Mouse (Mus musculus) urinary bladder, postnatal 4 days (tissue): Measurements from ENCODE around the gene Ubr3.

ENCODE experiments used
- DNase-seq, 2 experiments: peaks; one replicate each; pipeline ENCODE4 v3.0.0; 2021 to 2022; ENCODE audit warnings: low spot score in 2 of 2

The Ubr3 gene

DNA sequence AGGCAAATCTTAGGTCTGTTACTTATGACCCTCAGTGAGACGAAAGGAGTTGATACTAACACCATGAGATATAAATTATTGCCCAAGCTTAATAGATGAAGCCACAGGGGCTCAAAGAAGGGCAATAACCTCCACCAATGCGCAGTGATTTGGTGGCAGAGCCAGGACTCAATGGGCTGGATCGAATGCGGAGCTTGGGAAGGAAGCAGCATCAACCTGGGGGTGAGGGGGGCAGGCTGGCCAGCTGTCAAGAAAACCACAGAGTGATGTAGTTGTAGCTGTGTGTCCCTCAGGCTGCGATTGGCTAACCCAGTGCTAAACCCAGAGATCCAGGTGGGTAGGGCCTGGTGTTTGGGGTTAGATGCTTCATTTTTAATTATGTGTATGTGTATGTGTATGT, 137.8 kb downstream of the Ubr3 start:
- DNase-seq = no peak

DNA sequence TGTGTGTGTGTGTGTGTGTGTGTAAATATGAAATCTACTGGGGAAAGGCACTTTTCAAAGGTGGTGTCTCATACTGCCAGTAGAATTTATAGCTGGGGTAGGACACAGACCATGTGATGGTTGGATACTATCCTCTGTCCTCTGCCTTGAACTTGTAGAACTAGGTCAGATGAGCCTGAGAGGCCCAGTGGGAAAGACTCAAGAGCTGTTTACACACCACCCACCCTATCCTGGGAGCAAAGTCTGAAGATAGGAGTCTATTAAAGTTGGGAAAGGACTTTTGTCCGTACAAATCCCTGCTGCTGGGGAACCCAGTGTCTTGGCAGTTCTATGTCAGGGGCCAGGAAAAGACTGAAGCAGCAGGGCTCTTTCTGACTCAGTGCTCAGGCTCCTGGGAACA, 138.3 kb downstream of the Ubr3 start:
- DNase-seq = peak in 1 of 2 experiments; percentile 19

DNA sequence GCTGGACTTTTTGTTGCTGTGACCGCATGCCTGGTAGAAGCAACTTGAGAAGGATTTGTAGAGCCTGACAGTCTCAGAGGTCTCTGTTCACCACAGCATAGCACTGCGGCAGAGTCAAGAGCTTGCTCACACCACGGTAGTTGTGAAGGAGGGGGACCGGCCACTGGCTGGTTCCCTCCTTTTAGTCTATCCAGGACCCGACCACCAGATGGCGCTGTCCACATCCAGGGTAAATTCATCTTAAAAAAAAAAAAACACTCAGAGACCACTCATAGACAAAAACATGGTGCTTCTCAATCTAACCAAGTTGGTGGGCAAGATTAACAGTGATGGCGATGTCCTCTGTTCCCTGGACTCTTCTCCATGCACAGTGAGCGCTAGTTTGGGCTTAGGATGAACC, 140.2 kb downstream of the Ubr3 start:
- DNase-seq = peak in 1 of 2 experiments; percentile 59

DNA sequence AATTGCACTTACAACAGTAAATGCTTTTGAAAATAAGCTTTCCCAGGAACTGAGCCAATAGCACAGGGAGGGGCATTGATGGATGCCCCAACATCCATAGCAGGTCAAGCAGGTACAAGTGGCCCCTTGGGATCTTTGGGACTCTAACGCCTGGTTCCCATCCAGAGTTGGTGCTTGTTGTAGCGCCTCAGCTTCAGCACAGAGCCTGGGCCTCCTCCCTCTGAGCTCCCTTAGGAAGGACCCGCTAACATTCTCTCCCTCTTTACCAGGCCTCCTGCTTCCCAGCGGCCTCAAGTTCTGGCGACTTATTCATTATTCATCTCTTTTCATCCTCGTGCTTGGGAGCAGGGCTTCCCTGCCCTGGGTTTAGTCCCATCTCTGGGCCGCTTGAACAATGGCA, 141.7 kb downstream of the Ubr3 start, which contains the start of gene Myo3b:
Gene Myo3b (plus strand): TSS at position 375 of the 400 bp plus-strand sequence.
- no peak for DNase-seq

DNA sequence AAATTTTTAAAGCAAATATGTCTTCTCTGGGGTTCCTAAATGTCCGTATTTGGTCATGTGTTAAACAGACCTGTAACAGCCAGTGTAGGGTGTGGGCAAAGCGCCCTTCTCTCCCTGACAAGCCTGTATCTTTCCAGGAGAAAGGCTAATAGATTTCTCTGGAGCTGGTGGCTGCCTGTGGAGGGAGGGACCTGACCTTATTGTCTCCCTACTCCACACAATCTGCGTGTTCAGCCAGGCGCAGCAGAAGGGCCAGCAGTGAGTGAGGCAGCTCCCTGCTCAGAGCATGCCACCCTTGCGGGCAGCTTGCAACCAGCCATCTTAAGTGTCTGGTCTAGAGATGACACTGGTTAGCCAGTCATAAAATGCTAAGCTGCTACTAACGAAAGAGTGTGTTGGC, 147.4 kb downstream of the Ubr3 start:
- DNase-seq = no peak

DNA sequence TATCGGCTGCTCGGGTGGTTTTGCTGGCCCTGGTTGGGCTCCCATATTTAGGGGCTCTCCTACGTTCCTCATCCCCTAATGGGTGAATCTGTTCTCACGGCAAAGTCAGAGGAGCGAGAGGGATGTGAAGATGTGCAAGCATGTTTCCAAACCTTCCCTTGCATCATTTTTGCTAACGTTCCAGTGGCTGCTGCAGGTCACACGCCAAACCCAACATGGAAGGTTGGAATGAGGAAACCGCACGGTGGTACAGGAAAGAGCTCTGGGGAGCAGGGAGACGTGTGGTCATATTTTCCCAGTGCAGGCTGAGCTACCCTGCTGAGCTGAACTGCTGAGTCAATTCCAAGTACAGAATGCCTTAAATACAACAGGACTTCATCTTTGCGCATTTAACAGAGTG, 150.8 kb downstream of the Ubr3 start:
- DNase-seq = peak in 1 of 2 experiments; percentile 48

DNA sequence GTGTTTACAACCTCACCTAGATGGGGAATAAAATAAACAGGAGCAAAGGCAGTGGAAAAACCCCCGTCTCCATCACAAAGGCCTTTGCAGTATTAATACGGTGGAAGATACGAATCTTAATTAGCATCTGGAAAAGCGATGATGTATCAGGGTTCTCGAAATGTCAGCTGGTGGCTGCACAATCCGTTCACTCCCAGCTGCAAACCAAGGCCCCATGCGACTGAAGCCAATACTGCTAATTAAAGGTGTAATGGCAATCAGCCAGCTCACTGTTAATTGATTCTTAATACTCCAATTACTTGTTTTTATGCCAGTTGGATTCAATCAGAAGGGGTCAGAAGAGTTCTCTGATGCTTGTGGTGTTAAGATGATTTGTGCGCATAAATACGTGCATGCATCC, 156.8 kb downstream of the Ubr3 start:
- peak in 1 of 2 experiments; percentile 48 for DNase-seq

DNA sequence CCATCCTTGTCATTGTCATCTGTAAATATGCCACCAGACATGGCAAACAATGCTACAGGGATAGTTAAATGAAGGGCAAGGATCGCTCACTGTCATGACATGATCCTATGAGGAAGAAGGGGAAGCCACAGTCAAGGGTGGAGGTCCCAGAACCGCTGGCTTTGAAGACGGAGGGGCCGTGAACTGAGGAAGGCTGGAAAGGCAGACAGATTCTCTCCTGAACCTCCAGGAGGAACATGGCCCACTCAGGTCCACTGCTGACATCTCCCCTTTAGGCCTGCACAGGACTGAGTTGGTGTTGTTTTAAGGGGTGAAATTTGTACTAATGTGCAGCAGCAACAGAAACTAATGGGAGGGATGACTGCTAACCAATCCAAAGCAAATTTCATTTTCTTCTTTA, 161.2 kb downstream of the Ubr3 start:
- peak in 1 of 2 experiments; percentile 50 for DNase-seq

DNA sequence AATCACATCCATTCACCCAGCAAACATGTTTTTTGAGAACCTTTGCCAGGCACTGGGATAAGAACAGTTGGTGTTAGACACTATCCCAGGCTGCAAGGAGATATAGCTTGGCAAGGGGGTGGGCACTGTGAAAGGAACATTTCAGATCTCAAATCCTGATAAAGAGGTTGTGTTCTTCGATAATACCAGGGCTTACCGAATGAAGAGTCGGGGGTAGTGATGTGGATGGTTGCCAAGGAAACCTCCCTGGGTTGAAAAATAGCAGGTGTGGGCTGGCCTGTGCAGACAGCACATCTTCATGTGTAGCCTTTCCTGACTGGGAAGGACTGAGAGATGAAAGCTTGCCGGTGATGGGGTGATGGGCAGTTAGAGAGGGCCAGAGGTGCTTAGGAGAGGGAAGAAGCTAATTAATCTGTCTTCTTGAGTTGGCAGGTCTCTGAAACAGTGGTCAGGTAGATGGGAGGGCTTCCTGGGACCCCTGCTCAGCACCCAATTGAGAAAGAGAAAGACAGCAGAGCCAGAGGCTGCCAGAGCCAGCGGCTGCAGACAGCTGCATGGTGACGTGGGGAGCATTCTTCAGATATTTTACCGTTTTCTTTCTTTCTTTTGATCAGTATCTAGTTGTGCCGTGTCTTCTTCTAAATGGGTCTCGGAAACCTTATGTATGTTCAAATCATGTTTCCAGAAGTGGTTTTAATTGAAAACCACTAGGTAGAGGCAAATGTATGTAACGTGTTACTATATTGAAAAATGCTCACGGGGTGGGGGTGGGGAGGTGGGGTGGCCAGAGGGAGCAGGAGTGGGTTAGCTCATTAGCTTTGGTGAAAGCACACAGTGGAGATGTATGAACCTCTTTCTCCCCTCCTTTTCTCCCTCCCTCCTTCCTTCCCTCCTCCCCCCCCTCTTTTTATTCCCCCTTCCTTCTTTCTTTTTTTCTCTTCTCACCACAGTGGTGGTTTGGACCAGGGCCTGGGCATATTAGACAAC, 163.6 kb downstream of the Ubr3 start:
- peak in 1 of 2 experiments; percentile 39 for DNase-seq

DNA sequence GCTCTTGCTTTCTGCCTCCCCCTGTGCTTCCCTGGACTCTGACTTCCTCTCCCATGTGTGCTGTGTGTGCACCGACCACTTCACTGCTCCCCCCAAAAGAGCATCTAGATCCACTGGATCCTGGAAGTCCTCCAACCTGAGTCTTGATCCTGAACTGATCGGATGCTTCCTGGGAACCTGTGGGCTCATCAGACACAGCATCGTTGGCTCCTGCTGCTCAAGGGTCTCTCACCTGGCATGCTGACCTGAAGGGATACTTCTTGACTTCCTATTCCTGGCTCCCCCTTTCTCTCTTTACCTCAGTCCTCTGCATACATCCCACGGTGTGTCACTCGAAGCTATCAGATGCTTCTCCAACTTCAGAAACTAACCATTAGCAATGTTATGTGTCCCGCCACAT, 168.1 kb downstream of the Ubr3 start:
- DNase-seq = no peak

DNA sequence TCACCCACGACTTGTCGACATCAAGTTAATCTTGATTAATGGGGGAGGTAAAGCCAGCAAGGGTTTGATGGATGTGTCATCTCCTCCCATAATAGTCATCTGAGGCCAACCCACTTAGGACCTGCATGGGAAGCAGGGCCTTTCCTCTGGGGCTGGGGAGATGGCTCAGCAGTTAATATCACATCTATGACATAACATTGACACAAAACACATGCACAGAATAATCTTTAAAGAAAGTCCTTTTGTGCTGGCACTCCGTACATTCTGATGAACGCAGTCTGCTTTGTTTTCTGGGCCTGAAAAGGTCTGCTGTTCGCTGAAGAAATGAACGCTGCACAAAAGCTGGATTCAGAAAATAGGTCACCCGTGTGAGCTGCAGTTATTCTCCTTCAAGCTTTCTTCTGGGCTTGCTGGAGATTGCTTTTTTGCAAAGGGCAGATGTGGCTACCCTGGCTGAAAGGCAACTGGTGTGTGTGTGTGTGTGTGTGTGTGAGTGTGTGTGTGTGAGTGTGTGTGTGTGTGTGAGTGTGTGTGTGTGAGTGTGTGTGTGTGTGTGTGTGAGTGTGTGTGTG, 168.8 kb downstream of the Ubr3 start:
- DNase-seq = no peak

DNA sequence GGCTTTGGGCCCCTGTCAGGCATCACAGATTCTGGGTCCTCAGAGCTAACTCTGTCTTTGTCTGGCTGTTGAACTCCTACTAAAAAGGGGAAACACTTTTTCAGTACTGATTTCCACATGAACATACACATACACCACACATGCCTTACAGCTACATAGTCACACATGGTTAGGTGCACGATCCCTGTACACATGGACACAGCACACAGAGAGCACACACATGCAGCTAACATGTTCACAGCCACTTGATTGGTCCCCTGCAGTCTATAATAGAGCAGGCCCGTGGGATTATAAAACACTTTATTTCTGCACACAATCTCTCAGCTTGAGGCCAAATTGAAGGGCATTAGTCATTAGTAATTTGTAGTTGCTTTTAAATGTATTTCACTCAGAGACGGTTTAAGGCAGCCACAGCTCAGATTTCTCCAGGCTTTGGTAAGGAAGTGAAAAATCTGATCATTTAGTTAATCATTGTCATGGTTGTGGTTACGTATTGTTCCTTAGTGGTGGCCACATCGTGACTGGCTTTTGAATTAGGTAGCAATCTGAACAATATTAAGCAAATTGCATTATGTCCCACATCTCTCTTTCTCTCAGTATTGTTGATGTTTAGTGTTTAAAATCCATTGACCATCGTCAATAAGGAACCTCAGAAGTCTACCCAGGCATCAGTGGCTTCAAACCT, 169.4 kb downstream of the Ubr3 start:
- no peak for DNase-seq

DNA sequence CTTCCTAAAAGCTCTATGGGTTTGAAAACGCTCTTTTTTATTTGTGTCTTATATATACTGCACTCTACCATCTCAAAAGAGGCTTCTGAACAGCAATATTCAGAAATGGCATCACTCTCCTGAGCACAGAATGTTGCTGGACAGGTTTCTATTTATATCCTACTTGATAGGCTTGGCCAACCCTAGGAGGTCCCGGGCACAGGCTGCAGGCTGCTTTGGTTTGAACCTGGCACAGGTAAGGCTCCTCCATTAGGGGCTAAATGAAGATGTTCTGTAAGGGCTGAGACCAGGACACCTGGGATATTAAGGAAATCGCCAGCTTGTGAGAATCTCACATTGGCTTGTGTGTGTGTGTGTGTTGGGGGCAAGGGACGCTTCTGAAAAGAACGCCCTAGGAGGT, 172.8 kb downstream of the Ubr3 start:
- DNase-seq = no peak
